Mouse (Mus musculus) liver, embryonic 14 days (tissue): ENCODE data around the gene Rhox10. TPM values are rescaled to one million over a fixed set of nuclear protein-coding genes. Genes with fewer than 3 reads are reported as not detected.

ENCODE experiments used
- polyA plus RNA-seq: library from polyadenylated mRNA; depleted of rRNA; stranded (reverse); fragments of >200 nt; gene quantifications from 2 replicates; pipeline ENCODE4 v1.2.3, GENCODE M21; 2012; rRNA removed

Gene Rhox10
- not detected in 2 replicates for polyA plus RNA-seq

GRCm38 (mm10) chrX:38066175-38066574, at the start of gene Rhox10:
Gene Rhox10, plus strand, starts transcription at chrX:38066475.

GRCm38 (mm10) chrX:38018597-38018996, 47.7 kb upstream of the Rhox10 start, which contains the start of gene Btg1-ps1:
Gene Btg1-ps1, minus strand, starts transcription at chrX:38018815.

GRCm38 (mm10) chrX:38043014-38043413, 23.3 kb upstream of the Rhox10 start, which contains the start of gene Btg1-ps2:
Gene Btg1-ps2, minus strand, starts transcription at chrX:38043114.

GRCm38 (mm10) chrX:38085041-38085440, 18.8 kb downstream of the Rhox10 start, which contains the start of gene Rhox11:
Gene Rhox11, minus strand, starts transcription at chrX:38085141.

GRCm38 (mm10) chrX:38110807-38111206, 44.5 kb downstream of the Rhox10 start, which contains the start of gene Rhox12:
Gene Rhox12, minus strand, starts transcription at chrX:38110907.

GRCm38 (mm10) chrX:38120982-38121381, 54.7 kb downstream of the Rhox10 start, which contains the start of gene Rhox13:
Gene Rhox13, plus strand, starts transcription at chrX:38121219.

Other genes starting within 250 kb of the Rhox10 start
- gene Rhox6, start 239.6 kb upstream of the Rhox10 start, polyA plus RNA-seq, result 0.09 and 0.25 TPM in 2 replicates
- not detected in 2 replicates for gene Rhox7a, start 234.8 kb upstream of the Rhox10 start, polyA plus RNA-seq
- not detected in 2 replicates for gene Rhox8, start 187.5 kb upstream of the Rhox10 start, polyA plus RNA-seq
- not detected in 2 replicates for gene Rhox7b, start 169.2 kb upstream of the Rhox10 start, polyA plus RNA-seq
- gene Rhox9, start 164.7 kb upstream of the Rhox10 start, polyA plus RNA-seq, result 0.30 TPM in 1 of 2 replicates, not detected in the other
- not detected in 2 replicates for gene Btg1-ps1, start 47.7 kb upstream of the Rhox10 start, polyA plus RNA-seq
- gene Btg1-ps2, start 23.4 kb upstream of the Rhox10 start, polyA plus RNA-seq, result not detected in 2 replicates
- not detected in 2 replicates for gene Rhox11, start 18.7 kb downstream of the Rhox10 start, polyA plus RNA-seq
- gene Rhox12, start 44.4 kb downstream of the Rhox10 start, polyA plus RNA-seq, result not detected in 2 replicates
- not detected in 2 replicates for gene Rhox13, start 54.7 kb downstream of the Rhox10 start, polyA plus RNA-seq
- gene Zbtb33, start 123.3 kb downstream of the Rhox10 start, polyA plus RNA-seq, result 2.3 and 3.0 TPM in 2 replicates
- gene Tmem255a, start 186.0 kb downstream of the Rhox10 start, polyA plus RNA-seq, result 0.41 and 0.57 TPM in 2 replicates
- 0.01 and 0.15 TPM in 2 replicates for gene Atp1b4, start 249.7 kb downstream of the Rhox10 start, polyA plus RNA-seq